Mouse (Mus musculus): ENCODE results near the gene Pimreg. TPM values are rescaled to one million over a fixed set of nuclear protein-coding genes. Genes with fewer than 3 reads are reported as not detected.

Pimreg gene
- total and polyA plus RNA-seq, 3 experiments = not detected

DNA sequence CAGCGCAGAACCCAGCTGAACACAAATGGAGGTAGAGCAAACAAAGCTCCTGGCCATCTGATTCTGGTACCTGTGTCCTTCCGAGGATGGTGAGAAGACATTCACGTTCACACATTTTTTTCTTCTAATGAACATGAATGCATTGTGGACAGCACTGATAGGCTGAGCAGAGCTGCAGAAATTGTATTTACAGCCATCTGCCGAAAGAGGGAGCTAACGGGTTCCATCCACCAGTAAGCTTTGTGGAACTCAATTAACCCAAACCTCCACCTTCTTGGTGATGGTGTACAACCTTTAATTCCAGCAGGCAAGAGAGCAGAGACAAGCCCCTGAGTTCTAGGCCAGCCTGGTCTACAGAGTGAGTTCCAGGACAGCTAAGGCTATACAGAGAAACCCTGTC, 16.0 kb upstream of the Pimreg start:
- no peak overlapping the region for H3K4me3 ChIP-seq (ENCODE audit: low read depth, low read length)
- TF ChIP-seq TAL1 (conservative IDR thresholded peaks at IDR 0.05; ENCODE audit: low read depth, low read length) = no peak
- TF ChIP-seq POLR2AphosphoS5 (IDR thresholded peaks at IDR 0.05; ENCODE audit: insufficient replicate concordance, low read depth, low read length) = no peak
- no peak for TF ChIP-seq GATA2 (IDR thresholded peaks at IDR 0.05; ENCODE audit: borderline replicate concordance, low read depth, low read length)
- TF ChIP-seq CTCF (IDR thresholded peaks at IDR 0.05; ENCODE audit: low read depth, low read length) = no peak
- TF ChIP-seq GATA1 (IDR thresholded peaks at IDR 0.05; ENCODE audit: borderline replicate concordance, low read length) = no peak
- DNase-seq (ENCODE audit: low spot score) (no peak), ATAC-seq (ENCODE audit: extremely low read depth, insufficient number of reproducible peaks, low FRiP score, poor library complexity, severe bottlenecking) (no peak)
- no peaks in the 10 kb centered on the region for H3K4me1 ChIP-seq (ENCODE audit: insufficient read depth, low read depth, low read length)
- H3K36me3 ChIP-seq (replicated peaks) = no peaks in the 10 kb centered on the region
- peaks cover 75% of the 10 kb centered on the region for H3K9me3 ChIP-seq (replicated peaks)
- H3K27me3 ChIP-seq (ENCODE audit: insufficient read depth, low read length) = no peaks in the 10 kb centered on the region

DNA sequence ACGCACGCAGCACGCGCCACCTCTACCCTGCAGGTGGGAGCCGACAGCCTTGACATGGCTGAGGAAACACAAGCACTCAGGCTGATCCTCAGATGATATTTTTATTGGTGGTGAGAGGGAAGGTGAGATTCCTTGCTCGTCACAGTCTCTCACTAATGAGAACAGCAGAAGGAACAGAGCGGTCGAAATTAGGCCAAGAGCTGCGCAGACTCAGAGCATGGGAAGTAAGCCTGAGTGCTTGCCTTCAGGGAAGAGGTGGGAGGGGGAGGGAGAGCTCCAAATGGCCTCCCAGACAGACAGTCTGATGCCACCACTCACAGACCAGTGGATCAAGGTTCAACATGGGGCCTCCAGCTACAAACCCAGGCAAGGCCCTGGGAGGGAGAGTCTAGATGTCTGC, 15.3 kb upstream of the Pimreg start:
- Histone ChIP-seq H3K9me3 (replicated peaks) (peaks cover 74% of the 10 kb centered on the region), H3K36me3 (replicated peaks) (no peaks in the 10 kb centered on the region), H3K4me1 (ENCODE audit: insufficient read depth, low read depth, low read length) (no peaks in the 10 kb centered on the region), H3K27me3 (ENCODE audit: insufficient read depth, low read length) (no peaks in the 10 kb centered on the region), H3K4me3 (ENCODE audit: low read depth, low read length) (no peak overlapping the region)
- TF ChIP-seq POLR2AphosphoS5 (IDR thresholded peaks at IDR 0.05; ENCODE audit: insufficient replicate concordance, low read depth, low read length) = no peak
- TF ChIP-seq GATA1 (IDR thresholded peaks at IDR 0.05; ENCODE audit: borderline replicate concordance, low read length) = no peak
- no peak for TF ChIP-seq TAL1 (conservative IDR thresholded peaks at IDR 0.05; ENCODE audit: low read depth, low read length)
- no peak for TF ChIP-seq CTCF (IDR thresholded peaks at IDR 0.05; ENCODE audit: low read depth, low read length)
- TF ChIP-seq GATA2 (IDR thresholded peaks at IDR 0.05; ENCODE audit: borderline replicate concordance, low read depth, low read length) = no peak
- no peak for DNase-seq (ENCODE audit: low spot score)
- ATAC-seq (ENCODE audit: extremely low read depth, insufficient number of reproducible peaks, low FRiP score, poor library complexity, severe bottlenecking) = no peak

DNA sequence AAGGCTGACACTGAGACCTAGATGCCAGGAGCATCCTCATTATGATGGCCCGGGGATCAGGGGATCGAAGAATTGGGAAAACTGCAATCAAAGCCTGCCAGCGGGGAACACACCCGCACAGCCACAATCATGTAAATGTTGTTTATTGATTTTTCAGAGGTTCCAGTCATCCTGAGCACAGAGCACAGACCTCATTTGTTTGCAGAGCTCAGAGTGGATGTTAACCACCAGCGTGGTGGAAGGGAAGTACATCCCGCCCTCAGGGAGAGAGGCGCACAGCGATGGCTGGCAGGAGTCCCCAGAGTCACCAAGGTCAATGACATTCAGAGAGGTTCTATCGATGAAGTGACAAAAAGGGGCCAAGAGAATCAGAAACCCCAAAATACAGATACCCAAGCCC, 14.0 kb upstream of the Pimreg start:
- no peak for TF ChIP-seq CTCF (IDR thresholded peaks at IDR 0.05; ENCODE audit: low read depth, low read length)
- no peak for TF ChIP-seq GATA1 (IDR thresholded peaks at IDR 0.05; ENCODE audit: borderline replicate concordance, low read length)
- TF ChIP-seq GATA2 (IDR thresholded peaks at IDR 0.05; ENCODE audit: borderline replicate concordance, low read depth, low read length) = no peak
- TF ChIP-seq TAL1 (conservative IDR thresholded peaks at IDR 0.05; ENCODE audit: low read depth, low read length) = no peak
- no peak for TF ChIP-seq POLR2AphosphoS5 (IDR thresholded peaks at IDR 0.05; ENCODE audit: insufficient replicate concordance, low read depth, low read length)
- no peak for ATAC-seq (ENCODE audit: extremely low read depth, insufficient number of reproducible peaks, low FRiP score, poor library complexity, severe bottlenecking)
- Histone ChIP-seq H3K9me3 (replicated peaks) (peaks cover 74% of the 10 kb centered on the region), H3K4me1 (ENCODE audit: insufficient read depth, low read depth, low read length) (no peaks in the 10 kb centered on the region), H3K4me3 (ENCODE audit: low read depth, low read length) (no peak overlapping the region), H3K36me3 (replicated peaks) (no peaks in the 10 kb centered on the region), H3K27me3 (ENCODE audit: insufficient read depth, low read length) (no peaks in the 10 kb centered on the region)
- DNase-seq (ENCODE audit: low spot score) = no peak

DNA sequence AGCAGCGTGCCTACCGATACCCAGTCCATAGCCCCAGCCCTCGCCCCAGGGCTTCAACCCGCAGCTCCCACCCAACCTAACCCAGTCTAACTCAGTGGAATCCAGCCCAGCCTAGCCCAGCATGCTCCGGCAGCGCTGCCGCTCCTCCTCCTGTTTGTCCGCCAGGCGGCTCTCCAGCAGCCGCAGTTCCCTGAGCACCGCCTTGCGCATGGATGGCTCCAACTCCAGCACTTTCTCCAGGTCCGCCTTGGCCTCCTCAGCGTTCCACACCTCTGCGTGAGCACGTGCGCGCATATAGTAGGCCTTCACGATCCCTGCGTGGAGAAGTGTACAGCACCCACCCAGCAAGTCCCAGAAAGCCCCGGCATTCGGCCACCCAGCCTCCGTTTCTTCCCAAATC, 12.7 kb upstream of the Pimreg start:
- Histone ChIP-seq H3K4me1 (ENCODE audit: insufficient read depth, low read depth, low read length) (no peaks in the 10 kb centered on the region), H3K9me3 (replicated peaks) (peaks cover 75% of the 10 kb centered on the region), H3K27me3 (ENCODE audit: insufficient read depth, low read length) (no peaks in the 10 kb centered on the region), H3K4me3 (ENCODE audit: low read depth, low read length) (peak overlapping the region; percentile 9; the same call in 1 of the 2 replicates), H3K36me3 (replicated peaks) (no peaks in the 10 kb centered on the region)
- TF ChIP-seq CTCF (IDR thresholded peaks at IDR 0.05; ENCODE audit: low read depth, low read length) = no peak
- no peak for TF ChIP-seq GATA1 (IDR thresholded peaks at IDR 0.05; ENCODE audit: borderline replicate concordance, low read length)
- no peak for TF ChIP-seq GATA2 (IDR thresholded peaks at IDR 0.05; ENCODE audit: borderline replicate concordance, low read depth, low read length)
- TF ChIP-seq POLR2AphosphoS5 (IDR thresholded peaks at IDR 0.05; ENCODE audit: insufficient replicate concordance, low read depth, low read length) = no peak
- no peak for TF ChIP-seq TAL1 (conservative IDR thresholded peaks at IDR 0.05; ENCODE audit: low read depth, low read length)
- DNase-seq (ENCODE audit: low spot score) = no peak
- no peak for ATAC-seq (ENCODE audit: extremely low read depth, insufficient number of reproducible peaks, low FRiP score, poor library complexity, severe bottlenecking)

DNA sequence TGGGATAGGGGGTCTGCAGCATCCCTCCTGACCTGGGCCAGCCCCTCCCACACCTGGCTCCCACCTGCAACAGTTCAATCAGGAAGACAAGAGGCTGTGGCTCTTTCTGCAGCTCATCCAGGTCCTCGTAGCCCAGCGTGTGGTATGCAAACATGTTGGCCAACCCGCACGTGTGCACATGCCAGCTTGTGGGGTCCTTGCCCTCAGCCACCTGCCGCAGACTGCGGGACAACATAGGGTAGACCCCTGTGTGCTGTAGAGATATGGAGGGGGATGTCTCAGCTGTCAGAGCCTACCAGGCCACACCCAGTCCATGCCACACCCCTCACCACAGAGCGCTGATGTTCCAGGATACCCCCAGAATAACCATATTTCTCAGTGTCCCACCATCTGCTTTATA, 10.5 kb upstream of the Pimreg start:
- TF ChIP-seq GATA2 (IDR thresholded peaks at IDR 0.05; ENCODE audit: borderline replicate concordance, low read depth, low read length) (no peak), POLR2AphosphoS5 (IDR thresholded peaks at IDR 0.05; ENCODE audit: insufficient replicate concordance, low read depth, low read length) (no peak), TAL1 (conservative IDR thresholded peaks at IDR 0.05; ENCODE audit: low read depth, low read length) (no peak), CTCF (IDR thresholded peaks at IDR 0.05; ENCODE audit: low read depth, low read length) (no peak), GATA1 (IDR thresholded peaks at IDR 0.05; ENCODE audit: borderline replicate concordance, low read length) (no peak)
- Histone ChIP-seq H3K4me1 (ENCODE audit: insufficient read depth, low read depth, low read length) (no peaks in the 10 kb centered on the region), H3K9me3 (replicated peaks) (peaks cover 60% of the 10 kb centered on the region), H3K36me3 (replicated peaks) (no peaks in the 10 kb centered on the region), H3K4me3 (ENCODE audit: low read depth, low read length) (no peak overlapping the region), H3K27me3 (ENCODE audit: insufficient read depth, low read length) (no peaks in the 10 kb centered on the region)
- DNase-seq (ENCODE audit: low spot score) = no peak
- ATAC-seq (ENCODE audit: extremely low read depth, insufficient number of reproducible peaks, low FRiP score, poor library complexity, severe bottlenecking) = no peak

DNA sequence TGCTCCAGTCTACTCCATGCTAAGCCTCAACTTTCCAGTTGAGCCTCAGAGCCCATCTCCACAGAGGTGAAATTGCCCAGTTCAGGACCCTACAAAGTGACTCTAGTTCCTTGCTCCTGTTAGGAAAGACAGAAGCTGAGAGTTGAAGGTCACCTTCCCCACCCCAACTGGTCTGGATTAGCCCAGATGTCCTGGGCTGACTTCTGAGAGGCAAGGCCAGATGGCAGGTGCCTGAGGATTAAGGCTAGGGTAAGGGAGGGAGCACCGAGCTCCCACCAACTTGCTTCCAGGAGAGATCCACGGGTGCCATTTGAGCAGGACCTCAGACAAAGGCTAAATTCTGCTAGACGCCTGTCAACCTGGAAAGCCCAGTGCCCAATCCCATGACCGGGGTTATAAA, 9.7 kb upstream of the Pimreg start:
- ATAC-seq (ENCODE audit: extremely low read depth, insufficient number of reproducible peaks, low FRiP score, poor library complexity, severe bottlenecking) = no peak
- H3K27me3 ChIP-seq (ENCODE audit: insufficient read depth, low read length) = no peaks in the 10 kb centered on the region
- H3K36me3 ChIP-seq (replicated peaks) = no peaks in the 10 kb centered on the region
- peaks cover 59% of the 10 kb centered on the region for H3K9me3 ChIP-seq (replicated peaks)
- DNase-seq (ENCODE audit: low spot score) = no peak
- H3K4me3 ChIP-seq (ENCODE audit: low read depth, low read length) = no peak overlapping the region
- H3K4me1 ChIP-seq (ENCODE audit: insufficient read depth, low read depth, low read length) = no peaks in the 10 kb centered on the region
- TF ChIP-seq TAL1 (conservative IDR thresholded peaks at IDR 0.05; ENCODE audit: low read depth, low read length) = no peak

DNA sequence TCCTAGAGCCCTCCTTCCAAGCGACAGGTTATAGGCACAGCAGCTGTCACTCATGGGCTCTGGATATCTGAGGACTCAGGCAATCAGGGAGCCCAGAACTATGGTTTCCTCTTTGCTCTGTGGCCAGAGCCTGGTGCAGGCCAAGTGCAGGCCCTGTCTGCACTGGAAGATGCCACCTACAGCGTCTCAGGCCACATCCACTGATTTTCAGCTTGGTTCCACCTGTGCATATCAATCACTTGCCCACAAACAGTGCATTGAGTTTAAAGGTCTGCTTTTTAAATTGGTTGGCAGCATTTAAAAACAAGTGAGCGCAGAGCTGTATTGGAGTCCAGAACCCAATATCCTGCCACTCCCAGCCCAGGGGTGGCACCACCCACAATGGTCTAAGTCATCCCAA, 9.2 kb upstream of the Pimreg start:
- no peak overlapping the region for H3K4me3 ChIP-seq (ENCODE audit: low read depth, low read length)
- DNase-seq (ENCODE audit: low spot score) (no peak), ATAC-seq (ENCODE audit: extremely low read depth, insufficient number of reproducible peaks, low FRiP score, poor library complexity, severe bottlenecking) (no peak)

More for the DNA sequence above, 9.2 kb upstream of the Pimreg start:
- no peaks in the 10 kb centered on the region for H3K4me1 ChIP-seq (ENCODE audit: insufficient read depth, low read depth, low read length)
- no peaks in the 10 kb centered on the region for H3K27me3 ChIP-seq (ENCODE audit: insufficient read depth, low read length)
- peaks cover 60% of the 10 kb centered on the region for H3K9me3 ChIP-seq (replicated peaks)
- no peak for TF ChIP-seq TAL1 (conservative IDR thresholded peaks at IDR 0.05; ENCODE audit: low read depth, low read length)
- no peak for TF ChIP-seq CTCF (IDR thresholded peaks at IDR 0.05; ENCODE audit: low read depth, low read length)
- TF ChIP-seq POLR2AphosphoS5 (IDR thresholded peaks at IDR 0.05; ENCODE audit: insufficient replicate concordance, low read depth, low read length) = no peak
- no peak for TF ChIP-seq GATA1 (IDR thresholded peaks at IDR 0.05; ENCODE audit: borderline replicate concordance, low read length)
- TF ChIP-seq GATA2 (IDR thresholded peaks at IDR 0.05; ENCODE audit: borderline replicate concordance, low read depth, low read length) = no peak
- H3K36me3 ChIP-seq (replicated peaks) = no peaks in the 10 kb centered on the region

All from G1E (cell line).